Mouse (Mus musculus) gastrocnemius, adult 8-10 months (tissue): ENCODE results near the gene Tet2. TPM values are rescaled to one million over a fixed set of nuclear protein-coding genes. Genes with fewer than 3 reads are reported as not detected.
"Not testable (repeated sequence)": the region's sequence is repeated elsewhere in the genome, so short reads cannot be mapped to it uniquely, and the experiment has no call there.

Experiments used
- DNase-seq, 2 experiments: peaks; one replicate each; pipeline ENCODE4 v3.0.0; 2022; ENCODE audit warnings: low spot score in 2 of 2
- total RNA-seq, 4 experiments: library from RNA; stranded (reverse); gene quantifications; 2 replicates each; pipeline ENCODE4 v1.2.4; 2022

Tet2 gene
- 10 to 100 TPM; 12.6 to 15.2 (median 14.7) TPM for total RNA-seq

GRCm38 (mm10) chr3:133544551-133545303 is at the start of gene Tet2:
Tet2 (minus strand) TSS chr3:133545139.
- DNase-seq = peak; percentile 21 to 33

- DNase-seq = not testable (repeated sequence)
Measured at GRCm38 (mm10) chr3:133592995-133593394, 48.1 kb upstream of the Tet2 start.

DNA sequence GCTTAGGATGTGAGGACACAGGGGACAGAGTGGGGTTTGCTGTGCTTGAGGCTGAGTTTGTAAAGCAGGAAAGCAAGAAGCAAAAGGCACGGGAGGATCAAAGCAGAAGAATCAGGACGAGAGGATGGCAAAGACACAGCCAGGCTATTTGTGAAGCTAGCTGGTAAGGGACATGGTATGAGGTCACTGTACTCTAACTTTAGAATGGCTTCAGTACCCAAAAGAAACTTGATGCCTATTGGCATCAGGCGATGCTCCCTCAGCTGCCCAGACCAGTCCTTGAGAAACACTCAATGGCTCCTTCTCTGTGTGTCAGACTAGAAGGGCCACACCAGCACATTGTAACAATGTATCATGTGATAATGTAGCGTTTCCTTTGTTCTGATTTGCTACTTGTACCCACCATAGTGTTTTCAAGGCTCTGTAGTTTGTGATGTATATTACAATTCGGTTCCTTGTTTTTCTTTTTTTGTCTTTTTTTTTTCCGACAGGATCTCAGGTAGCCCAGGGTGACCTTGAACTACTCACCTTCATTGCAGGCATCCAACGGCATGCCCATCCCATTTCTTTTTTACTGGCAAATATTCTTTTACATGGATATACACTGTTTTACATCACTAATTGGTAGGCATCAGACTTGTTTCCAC is 45.7 kb upstream of the Tet2 start:
- DNase-seq = peak; percentile 19 to 48

GRCm38 (mm10) chr3:133585010-133585409 is 40.1 kb upstream of the Tet2 start:
- DNase-seq = no peak

- DNase-seq = no peak
Measured at GRCm38 (mm10) chr3:133583411-133584025, 38.6 kb upstream of the Tet2 start.

- DNase-seq = no peak
Measured at GRCm38 (mm10) chr3:133582969-133583368, 38.0 kb upstream of the Tet2 start.

DNA sequence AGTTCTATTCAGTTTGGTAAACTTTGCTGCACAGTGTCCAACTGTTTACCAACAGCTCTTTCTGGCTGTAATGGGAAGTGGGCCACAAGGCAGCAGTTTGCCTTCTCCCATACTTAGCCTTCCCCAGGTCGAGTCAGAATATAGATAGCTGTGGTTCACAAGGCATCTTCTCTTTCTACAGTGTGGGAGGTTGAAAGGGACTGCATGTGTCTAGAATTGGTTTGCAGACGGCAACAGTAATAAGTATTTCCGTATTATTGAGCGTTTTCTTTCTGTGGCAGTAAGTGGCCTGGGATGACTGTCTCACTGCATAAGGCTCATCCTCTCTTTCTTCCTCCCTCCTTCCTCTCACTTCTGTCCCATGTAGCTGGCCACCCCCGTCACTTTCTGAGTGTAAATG is 37.2 kb upstream of the Tet2 start:
- DNase-seq = no peak

DNA sequence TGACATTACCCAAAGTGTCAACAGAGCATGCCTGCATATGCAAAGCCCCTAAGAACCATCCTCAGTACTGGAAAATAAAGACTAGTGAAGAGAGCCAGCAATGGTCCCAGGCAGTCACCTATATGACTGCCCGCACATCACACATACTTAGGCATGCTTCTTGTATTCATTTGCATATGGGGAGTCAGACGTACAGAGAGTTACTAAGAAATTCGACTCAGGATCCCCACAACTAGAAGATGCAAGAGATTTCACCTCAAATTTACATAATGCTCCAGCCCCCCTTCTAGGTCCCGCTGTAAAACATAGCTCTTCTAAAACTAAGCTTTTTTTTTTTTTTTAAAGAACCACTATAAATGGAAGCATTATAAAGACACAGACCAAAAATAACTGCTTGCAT is 36.6 kb upstream of the Tet2 start:
- DNase-seq = no peak

DNA sequence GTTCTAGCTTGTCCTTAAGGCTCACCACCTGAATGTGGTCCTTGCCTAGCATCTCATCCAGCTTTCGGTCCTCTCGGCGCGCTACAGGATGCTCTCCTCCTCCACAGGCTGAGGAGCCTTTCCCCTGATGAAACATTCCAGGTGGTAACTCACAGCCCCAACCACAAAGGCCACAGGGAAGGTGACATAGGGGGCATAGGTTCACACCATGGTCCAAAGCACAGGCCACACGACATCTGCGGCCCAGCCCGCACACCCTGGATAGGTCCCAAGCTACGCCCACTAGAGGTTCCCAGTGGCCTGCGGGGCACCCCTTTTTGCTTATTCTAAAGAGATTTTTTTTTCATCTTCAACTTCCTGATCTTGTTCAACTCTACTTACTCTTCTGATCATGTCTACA is 34.7 kb upstream of the Tet2 start:
- no peak for DNase-seq

DNA sequence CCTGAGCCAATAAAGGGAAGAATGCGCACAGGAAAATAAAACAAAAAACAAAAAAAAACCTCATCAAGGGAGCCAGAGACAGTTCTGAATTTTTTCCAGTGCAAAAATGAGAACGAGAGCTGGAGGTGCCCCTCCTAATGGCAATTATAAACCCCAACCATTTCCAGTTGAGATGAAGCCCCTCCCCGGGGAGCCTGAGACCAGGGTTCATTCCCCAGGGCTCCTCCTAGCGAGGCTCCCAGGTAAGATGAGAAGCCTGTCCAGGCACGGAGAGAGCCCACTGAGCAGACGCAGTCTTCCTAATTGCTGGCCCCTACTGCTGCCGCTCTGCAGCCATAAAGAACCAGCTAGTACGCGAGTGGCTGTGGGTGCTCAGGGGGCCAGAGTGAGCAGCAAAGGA is 34.2 kb upstream of the Tet2 start:
- DNase-seq = no peak

GRCm38 (mm10) chr3:133574969-133575368 is 30.0 kb upstream of the Tet2 start:
- DNase-seq = no peak

GRCm38 (mm10) chr3:133571961-133572360 is 27.0 kb upstream of the Tet2 start:
- no peak for DNase-seq

DNA sequence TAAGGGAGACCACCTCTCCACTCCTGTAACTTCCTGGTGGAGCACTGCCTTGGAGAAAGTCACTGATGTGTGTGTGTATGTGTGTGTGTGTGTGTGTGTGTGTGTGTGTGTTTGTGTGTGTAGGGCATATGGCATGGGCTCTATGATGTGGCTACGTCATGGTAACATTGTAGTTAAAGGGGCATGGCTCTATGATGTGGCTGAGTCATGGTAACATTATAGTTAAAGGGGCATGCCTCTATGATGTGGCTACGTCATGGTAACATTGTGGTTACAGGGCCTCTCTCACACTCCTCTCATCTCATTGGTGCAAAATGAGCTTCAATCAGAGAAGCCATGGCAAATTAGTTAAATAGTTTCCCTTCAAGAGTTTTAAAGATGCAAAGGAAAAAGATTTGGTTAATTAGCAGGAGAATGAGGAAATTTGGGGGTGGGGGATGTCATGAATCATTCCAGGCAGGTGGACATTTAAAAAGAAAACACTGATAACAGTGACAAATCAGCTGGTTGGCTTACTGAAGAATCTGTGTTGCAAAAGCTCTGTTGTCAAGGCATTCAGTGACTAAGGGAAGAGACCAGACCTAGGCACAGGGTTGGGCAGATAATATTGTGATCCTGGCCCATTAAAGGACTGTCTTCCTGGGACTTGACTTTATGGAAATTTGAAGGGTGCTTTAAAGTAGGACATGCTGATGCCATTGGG is 18.7 kb upstream of the Tet2 start:
- DNase-seq = no peak

DNA sequence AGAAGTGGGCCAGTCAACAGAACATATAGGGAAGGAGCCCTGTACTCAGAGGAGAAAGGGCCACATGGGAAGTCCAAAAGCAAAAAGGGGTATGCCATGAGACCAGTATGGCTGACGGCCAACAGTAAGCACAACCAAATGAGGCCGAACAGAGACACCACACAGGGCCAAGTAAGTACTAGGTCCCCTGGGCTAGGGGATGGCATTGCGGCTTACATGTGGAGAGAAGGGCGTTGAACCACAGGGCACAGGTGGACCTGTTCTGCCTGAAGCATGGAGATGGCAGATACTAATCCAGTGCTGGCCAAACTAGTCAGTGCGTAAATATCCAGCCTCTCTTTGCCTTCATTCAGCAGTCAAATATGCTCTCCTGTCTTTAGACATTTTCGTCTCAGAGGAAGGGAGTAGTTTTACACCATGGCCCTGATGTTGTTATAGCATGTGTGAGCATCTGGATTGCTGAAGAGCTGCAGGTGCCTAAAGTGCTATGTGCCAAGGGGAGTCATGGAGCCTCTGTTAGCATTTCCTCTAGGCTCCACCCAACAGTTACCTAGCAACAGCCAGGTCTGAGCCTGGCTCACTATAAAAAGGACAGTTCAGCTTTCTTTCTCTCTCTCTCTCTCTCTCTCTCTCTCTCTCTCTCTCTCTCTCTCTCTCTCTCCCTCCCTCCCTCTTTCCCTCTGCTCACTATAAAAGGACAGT is 14.6 kb upstream of the Tet2 start:
- no peak for DNase-seq

DNA sequence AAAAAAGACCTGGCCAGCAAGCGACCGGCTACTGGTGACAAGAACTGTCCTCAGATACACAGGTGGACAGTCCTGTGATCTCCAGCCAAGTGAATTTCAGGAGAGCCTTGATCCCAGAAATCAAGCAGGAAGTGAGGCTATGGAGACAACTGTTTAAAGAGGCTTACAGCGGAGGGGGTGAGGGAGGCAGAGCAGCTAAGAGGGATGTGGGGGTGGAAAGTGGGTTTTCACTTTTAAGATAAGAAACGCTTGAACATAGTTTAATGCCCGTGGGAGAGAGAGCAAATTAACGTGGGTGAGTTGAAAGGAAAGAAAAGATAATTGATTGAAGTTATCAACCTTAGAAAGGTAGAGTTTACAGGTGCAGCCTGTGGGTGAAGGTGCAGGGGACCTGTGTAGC is 12.7 kb upstream of the Tet2 start:
- DNase-seq = no peak

GRCm38 (mm10) chr3:133557154-133557553 is 12.2 kb upstream of the Tet2 start:
- DNase-seq = no peak

- DNase-seq = no peak
Measured at GRCm38 (mm10) chr3:133555378-133555777, 10.4 kb upstream of the Tet2 start.

DNA sequence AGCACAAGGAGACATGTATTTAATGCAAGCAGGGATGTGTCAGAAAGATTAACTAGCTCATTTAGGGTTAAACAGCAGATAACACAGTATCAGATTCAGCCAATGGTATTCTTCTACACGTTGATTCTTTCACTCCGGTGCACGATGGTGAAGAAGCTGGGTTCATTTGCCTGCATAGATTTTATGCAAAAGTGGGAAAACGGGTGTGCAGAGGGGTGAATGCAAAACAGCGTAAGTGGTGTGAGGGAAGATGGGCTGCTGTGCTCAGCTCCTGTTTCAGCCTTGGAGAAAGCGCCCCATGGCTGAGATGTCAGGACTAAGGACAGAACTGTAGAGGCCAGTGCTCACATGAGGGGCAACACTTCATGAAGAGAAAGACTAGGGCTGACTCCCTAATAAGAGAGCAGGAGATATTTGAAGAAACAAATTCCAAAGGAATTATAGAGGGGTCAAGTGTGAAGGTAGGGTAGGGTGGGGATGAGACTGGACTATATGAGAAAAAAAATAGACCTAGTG is 9.7 kb upstream of the Tet2 start:
- no peak for DNase-seq

GRCm38 (mm10) chr3:133554092-133554491 is 9.2 kb upstream of the Tet2 start:
- no peak for DNase-seq

DNA sequence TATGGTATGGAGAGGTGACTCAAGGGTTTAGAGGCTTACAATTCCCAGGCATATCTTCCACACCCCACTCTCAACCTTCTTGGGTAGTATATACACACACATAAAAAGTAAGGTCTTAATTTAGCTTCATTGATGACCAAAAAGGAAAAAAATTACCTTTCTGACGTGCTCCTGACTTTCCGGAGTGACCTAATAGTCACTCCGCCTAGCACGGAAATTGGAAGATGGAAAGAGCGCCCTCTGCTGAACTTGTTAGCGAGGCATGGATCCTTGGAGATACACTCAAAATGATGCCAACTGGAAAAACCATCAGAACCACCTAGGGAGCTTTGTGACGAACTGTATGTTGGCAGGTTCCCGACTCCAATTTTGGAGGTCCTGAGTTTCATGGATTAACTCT is 7.0 kb upstream of the Tet2 start:
- no peak for DNase-seq
